Mouse (Mus musculus) embryonic facial prominence, embryonic 14.5 days (tissue): Measurements from ENCODE around the gene Pdk4. TPM values are rescaled to one million over a fixed set of nuclear protein-coding genes. Genes with fewer than 3 reads are reported as not detected.

Source experiments
- ATAC-seq: fragments of 200-750 bp; cut with Nextera tagmentation; 2 replicates; pipeline ENCODE4 v1.8.0; 2017; ENCODE audit warnings: low read depth, moderate number of reproducible peaks, moderate TSS enrichment
- DNase-seq: peaks from one replicate; pipeline ENCODE4 v3.0.0-alpha.2; 2015; ENCODE audit warnings: low spot score
- H3K27ac ChIP-seq: fragments of 300-500 bp; sonication (generic); replicated peaks from 2 replicates; pipeline ENCODE4 v1.5.1; 2014; ENCODE audit warnings: low read depth, mild to moderate bottlenecking, low read length, moderate library complexity
- H3K27me3 ChIP-seq: fragments of 300-500 bp; sonication (generic); replicated peaks from 2 replicates; pipeline ENCODE4 v1.6.1; 2014; ENCODE audit warnings: low read length; ENCODE audit not compliant: control insufficient read depth, insufficient read depth
- H3K36me3 ChIP-seq: fragments of 300-500 bp; sonication (generic); 2 replicates; pipeline ENCODE4 v1.6.1; 2014; ENCODE audit warnings: low read length, mixed read lengths; ENCODE audit not compliant: control insufficient read depth, insufficient read depth
- H3K4me1 ChIP-seq: fragments of 300-500 bp; sonication (generic); 2 replicates; pipeline ENCODE4 v1.6.1; 2014; ENCODE audit warnings: antibody characterized with exemption, low read length; ENCODE audit not compliant: control insufficient read depth, insufficient read depth
- H3K4me2 ChIP-seq: fragments of 300-500 bp; sonication (generic); 2 replicates; pipeline ENCODE4 v1.6.1; 2014; ENCODE audit warnings: low read depth, mild to moderate bottlenecking, low read length, moderate library complexity, mixed read lengths
- H3K4me3 ChIP-seq: fragments of 300-500 bp; sonication (generic); 2 replicates; pipeline ENCODE4 v1.5.1; 2014; ENCODE audit warnings: low read depth, mild to moderate bottlenecking, low read length
- H3K9ac ChIP-seq: fragments of 300-500 bp; sonication (generic); 2 replicates; pipeline ENCODE4 v1.6.1; 2014; ENCODE audit warnings: low read depth, mild to moderate bottlenecking, low read length, moderate library complexity, mixed read lengths
- H3K9me3 ChIP-seq: fragments of 300-500 bp; sonication (generic); 2 replicates; pipeline ENCODE4 v1.6.1; 2016; ENCODE audit warnings: low read length; ENCODE audit not compliant: control insufficient read depth
- WGBS: fragments of 180-500 bp; shearing (Covaris S2); extraction: QIAGEN DNeasy Blood & Tissue Kit; methylation state at CpG from one replicate; pipeline ENCODE4 v1.1.7; 2014; 5-methylcytosine and 5-hydroxymethylcytosine counted together
- polyA plus RNA-seq: library from polyadenylated mRNA; unstranded; fragments of >200 nt; fragmentation: Nextera tagmentation; extraction: Ambion mirVana; gene quantifications from 2 replicates; pipeline ENCODE4 v1.2.1, GENCODE M21; 2014

Gene Pdk4
- 4.2 and 5.3 TPM in 2 replicates for polyA plus RNA-seq

GRCm38 (mm10) chr6:5495961-5496853 lies at the start of gene Pdk4:
TSS of gene Pdk4 (minus strand) at chr6:5496309.
- Histone ChIP-seq H3K4me1 (no peaks in the 10 kb centered on the region), H3K4me2 (peak within 1 kb of the TSS; percentile 91), H3K36me3 (no peaks in the 10 kb centered on the region), H3K9ac (peak within 1 kb of the TSS; percentile 63), H3K27ac (0 out of 2 replicates have a peak within 1 kb of the TSS, but pooled peaks have one; percentile 50), H3K9me3 (no peaks in the 10 kb centered on the region), H3K27me3 (no peaks in the 10 kb centered on the region), H3K4me3 (peak within 1 kb of the TSS; percentile 52)
- WGBS, result under 1% methylated on average over 30 of the region's 43 CpGs
- peak; percentile 98 for ATAC-seq
- peak; percentile 96 for DNase-seq

GRCm38 (mm10) chr6:5537855-5538365 lies 41.8 kb upstream of the Pdk4 start:
- Histone ChIP-seq H3K4me1 (no peaks in the 10 kb centered on the region), H3K36me3 (no peaks in the 10 kb centered on the region), H3K9me3 (no peaks in the 10 kb centered on the region), H3K4me2 (no peak overlapping the region), H3K27me3 (no peaks in the 10 kb centered on the region), H3K27ac (no peak overlapping the region), H3K4me3 (no peak overlapping the region), H3K9ac (no peak overlapping the region)
- 61% methylated on average over 2 of the region's 2 CpGs for WGBS
- no peak for ATAC-seq
- DNase-seq, result no peak

- H3K4me1 ChIP-seq, result no peaks in the 10 kb centered on the region
- no peaks in the 10 kb centered on the region for H3K36me3 ChIP-seq
- H3K27ac ChIP-seq, result no peak overlapping the region
- no peak overlapping the region for H3K4me2 ChIP-seq
- DNase-seq (no peak), ATAC-seq (no peak)
- H3K27me3 ChIP-seq, result no peaks in the 10 kb centered on the region
- H3K9ac ChIP-seq, result no peak overlapping the region
- H3K9me3 ChIP-seq, result no peaks in the 10 kb centered on the region
- no peak overlapping the region for H3K4me3 ChIP-seq
Measured at GRCm38 (mm10) chr6:5535754-5536153, 39.6 kb upstream of the Pdk4 start.

GRCm38 (mm10) chr6:5517091-5517490 lies 21.0 kb upstream of the Pdk4 start:
- no peak overlapping the region for H3K9ac ChIP-seq
- H3K4me3 ChIP-seq, result no peak overlapping the region
- no peaks in the 10 kb centered on the region for H3K27me3 ChIP-seq
- H3K4me2 ChIP-seq, result no peak overlapping the region
- H3K36me3 ChIP-seq, result no peaks in the 10 kb centered on the region
- H3K27ac ChIP-seq, result no peak overlapping the region
- WGBS, result 73% methylated on average over 5 of the region's 5 CpGs
- H3K4me1 ChIP-seq, result no peaks in the 10 kb centered on the region
- H3K9me3 ChIP-seq, result no peaks in the 10 kb centered on the region
- ATAC-seq (no peak), DNase-seq (no peak)

GRCm38 (mm10) chr6:5509757-5510156 lies 13.6 kb upstream of the Pdk4 start:
- Histone ChIP-seq H3K4me1 (no peaks in the 10 kb centered on the region), H3K27me3 (no peaks in the 10 kb centered on the region), H3K4me2 (no peak overlapping the region), H3K9ac (no peak overlapping the region), H3K27ac (no peak overlapping the region), H3K4me3 (no peak overlapping the region), H3K9me3 (no peaks in the 10 kb centered on the region), H3K36me3 (no peaks in the 10 kb centered on the region)
- WGBS, result 24% methylated on average over 5 of the region's 5 CpGs
- DNase-seq (peak; percentile 23), ATAC-seq (no peak)

GRCm38 (mm10) chr6:5509303-5509702 lies 13.2 kb upstream of the Pdk4 start:
- Histone ChIP-seq H3K4me1 (no peaks in the 10 kb centered on the region), H3K27me3 (no peaks in the 10 kb centered on the region), H3K4me3 (no peak overlapping the region), H3K36me3 (no peaks in the 10 kb centered on the region), H3K27ac (no peak overlapping the region), H3K4me2 (no peak overlapping the region), H3K9ac (no peak overlapping the region), H3K9me3 (no peaks in the 10 kb centered on the region)
- DNase-seq, result no peak
- WGBS, result 38% methylated on average over 5 of the region's 5 CpGs
- no peak for ATAC-seq

- Histone ChIP-seq H3K9me3 (no peaks in the 10 kb centered on the region), H3K27ac (no peak overlapping the region), H3K4me2 (no peak overlapping the region), H3K9ac (no peak overlapping the region), H3K36me3 (no peaks in the 10 kb centered on the region), H3K4me3 (no peak overlapping the region), H3K27me3 (no peaks in the 10 kb centered on the region), H3K4me1 (no peaks in the 10 kb centered on the region)
- no peak for ATAC-seq
- DNase-seq, result no peak
- WGBS, result 65% methylated on average over 5 of the region's 5 CpGs
Measured at GRCm38 (mm10) chr6:5507821-5508220, 11.7 kb upstream of the Pdk4 start.

- Histone ChIP-seq H3K27ac (no peak overlapping the region), H3K4me3 (no peak overlapping the region), H3K9ac (no peak overlapping the region), H3K36me3 (no peaks in the 10 kb centered on the region), H3K4me2 (no peak overlapping the region), H3K27me3 (no peaks in the 10 kb centered on the region), H3K9me3 (no peaks in the 10 kb centered on the region), H3K4me1 (no peaks in the 10 kb centered on the region)
- DNase-seq (no peak), ATAC-seq (no peak)
- 89% methylated on average over 3 of the region's 3 CpGs for WGBS
Measured at GRCm38 (mm10) chr6:5506271-5506670, 10.2 kb upstream of the Pdk4 start.

GRCm38 (mm10) chr6:5502810-5503209 lies 6.7 kb upstream of the Pdk4 start:
- Histone ChIP-seq H3K9me3 (no peaks in the 10 kb centered on the region), H3K36me3 (no peaks in the 10 kb centered on the region), H3K9ac (no peak overlapping the region), H3K4me1 (no peaks in the 10 kb centered on the region), H3K27me3 (no peaks in the 10 kb centered on the region), H3K27ac (no peak overlapping the region), H3K4me3 (no peak overlapping the region), H3K4me2 (no peak overlapping the region)
- WGBS, result 72% methylated on average over 1 of the region's 1 CpGs
- ATAC-seq (no peak), DNase-seq (no peak)
